7 mouse cellular contexts compared by ENCODE assay signal in the genomic region with DNA sequence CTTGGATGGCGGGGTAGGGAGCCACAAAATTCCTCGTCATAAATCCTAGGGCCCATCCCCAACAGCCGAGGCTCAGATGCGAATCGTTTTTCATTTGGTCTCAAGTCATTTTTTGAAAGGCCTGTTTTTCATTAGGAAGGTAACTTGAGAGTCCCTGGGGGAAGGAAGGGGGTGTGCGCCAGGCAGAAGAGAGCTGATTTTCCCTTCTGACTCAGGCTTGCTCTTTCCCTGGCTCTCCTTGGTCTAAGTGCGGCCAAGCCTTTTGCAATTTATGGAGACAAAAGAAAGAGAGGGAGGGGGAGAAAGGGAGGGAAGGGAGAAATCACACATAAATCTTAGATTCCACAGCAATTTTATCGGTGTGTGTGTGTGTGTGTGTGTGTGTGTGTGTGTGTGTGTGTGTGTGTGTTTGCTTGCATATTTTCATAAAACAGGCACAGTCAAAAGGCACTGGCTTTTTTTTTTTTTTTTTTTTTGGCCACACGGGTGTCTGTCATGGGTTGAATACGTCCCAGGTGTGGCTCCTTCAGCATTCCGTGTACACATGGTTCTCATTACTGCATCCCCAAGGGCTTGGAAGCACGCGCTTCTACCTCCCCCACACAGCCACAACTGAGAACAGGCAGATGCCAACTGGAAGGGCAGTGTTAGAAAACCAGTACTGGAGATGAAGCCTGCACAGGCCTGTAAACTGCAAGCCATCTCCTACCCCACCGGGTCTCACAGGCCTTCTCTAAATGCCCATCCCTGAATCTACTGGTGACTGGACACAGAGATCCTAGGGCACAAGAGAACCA.
DNase-seq lines count a peak whose midpoint lies in the region; ATAC-seq lines count a peak whose summit lies in the region.

No protein-coding gene starts in this region.

- peak overlapping the region; percentile 66; the same call in 1 of the 2 replicates for H3K27ac ChIP-seq in intestine, embryonic 16.5 days (ENCODE audit: low read length)

- no peak for ATAC-seq in intestine, embryonic 16.5 days

- no peak overlapping the region for H3K4me2 ChIP-seq in intestine, embryonic 16.5 days (ENCODE audit: low read depth, low read length)

- no peaks in the 10 kb centered on the region for H3K9me3 ChIP-seq in intestine, embryonic 16.5 days (ENCODE audit: control insufficient read depth, low read length)

- no peaks in the 10 kb centered on the region for H3K36me3 ChIP-seq in intestine, embryonic 16.5 days (ENCODE audit: control insufficient read depth, insufficient read depth, low read length)

- DNase-seq in urinary bladder, postnatal 14 days (ENCODE audit: low spot score) = peak; percentile 72
- no peak for DNase-seq in urinary bladder, adult 2 months (ENCODE audit: low spot score)
- peak; percentile 96 for DNase-seq in forelimb bud, embryonic 11.5 days (ENCODE audit: low read depth, low spot score)
- DNase-seq in left cerebral cortex, adult 9 months (ENCODE audit: low spot score in 2 of 2) = no peak
- DNase-seq in right cerebral cortex, postnatal 25 days = no peak
- DNase-seq in layer of hippocampus, postnatal 25 days (ENCODE audit: extremely low spot score in 1 of 2, low spot score in 1 of 2) = no peak

- 63% methylated on average over 14 of the region's 14 CpGs for WGBS in intestine, embryonic 16.5 days

- no peak overlapping the region for H3K4me3 ChIP-seq in intestine, embryonic 16.5 days (ENCODE audit: low read length)

- no peaks in the 10 kb centered on the region for H3K4me1 ChIP-seq in intestine, embryonic 16.5 days (ENCODE audit: control insufficient read depth, insufficient read depth, low read length)

- H3K27me3 ChIP-seq in intestine, embryonic 16.5 days (replicated peaks; ENCODE audit: control insufficient read depth, insufficient read depth, low read length) = no peaks in the 10 kb centered on the region

- no peak overlapping the region for H3K9ac ChIP-seq in intestine, embryonic 16.5 days (ENCODE audit: low read depth, low read length)

Comparison
In these comparisons a context has a peak if more than half of its experiments do, and no peak if none do; other contexts are left out.
1. DNase-seq: peak in urinary bladder, postnatal 14 days (single experiment) and forelimb bud, embryonic 11.5 days (single experiment); none in urinary bladder, adult 2 months (single experiment), left cerebral cortex, adult 9 months (0 of 2), right cerebral cortex, postnatal 25 days (single experiment) and layer of hippocampus, postnatal 25 days (0 of 2).